Mouse (Mus musculus) gonadal fat pad, adult 2 months (tissue): ENCODE results near the gene Pole2. TPM values are rescaled to one million over a fixed set of nuclear protein-coding genes. Genes with fewer than 3 reads are reported as not detected.

Experiments
- DNase-seq: peaks from one replicate; pipeline ENCODE4 v3.0.0-alpha.2; 2012; ENCODE audit warnings: low read depth
- polyA plus RNA-seq: library from polyadenylated mRNA; depleted of rRNA; stranded (reverse); fragments of >200 nt; gene quantifications from 2 replicates; pipeline ENCODE4 v1.2.3, GENCODE M21; 2012; rRNA removed

Pole2 gene
- 2.6 and 3.3 TPM in 2 replicates for polyA plus RNA-seq

DNA sequence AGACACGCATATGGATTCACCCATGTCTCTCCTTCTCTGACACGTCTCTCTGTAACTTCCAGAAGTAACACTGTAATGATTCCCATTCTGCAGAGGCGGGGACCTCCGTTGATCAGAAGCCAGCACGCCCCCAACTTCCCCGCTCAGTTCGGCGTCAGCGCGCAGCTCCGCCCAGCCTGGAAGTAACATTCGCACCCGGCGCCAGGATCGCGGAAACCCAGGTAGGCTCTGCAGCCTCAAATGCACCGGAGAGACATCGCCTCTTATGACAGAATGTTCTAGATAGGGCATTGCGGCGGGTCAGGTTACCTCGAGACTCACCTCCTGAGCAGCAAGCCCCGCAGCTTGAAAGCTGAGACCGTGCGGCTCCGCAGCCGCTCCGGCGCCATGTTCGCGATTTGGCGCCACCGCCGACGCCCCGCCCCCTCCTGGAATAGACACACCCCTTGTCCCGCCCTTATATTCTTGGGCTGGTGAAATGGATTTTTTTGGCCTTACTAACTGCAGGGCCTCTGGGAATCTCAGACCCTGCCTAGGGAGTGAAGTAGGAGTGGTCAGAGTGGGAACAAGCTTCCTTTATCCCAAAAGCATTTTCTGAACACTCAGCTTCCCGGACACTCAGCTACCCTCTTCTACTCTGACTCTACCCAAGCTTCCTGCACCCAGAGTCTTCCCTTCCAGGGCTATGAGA is at the start of gene Pole2:
Pole2 (minus strand) TSS at position 420 of the 691 bp plus-strand sequence.
- peak; percentile 20 for DNase-seq

DNA sequence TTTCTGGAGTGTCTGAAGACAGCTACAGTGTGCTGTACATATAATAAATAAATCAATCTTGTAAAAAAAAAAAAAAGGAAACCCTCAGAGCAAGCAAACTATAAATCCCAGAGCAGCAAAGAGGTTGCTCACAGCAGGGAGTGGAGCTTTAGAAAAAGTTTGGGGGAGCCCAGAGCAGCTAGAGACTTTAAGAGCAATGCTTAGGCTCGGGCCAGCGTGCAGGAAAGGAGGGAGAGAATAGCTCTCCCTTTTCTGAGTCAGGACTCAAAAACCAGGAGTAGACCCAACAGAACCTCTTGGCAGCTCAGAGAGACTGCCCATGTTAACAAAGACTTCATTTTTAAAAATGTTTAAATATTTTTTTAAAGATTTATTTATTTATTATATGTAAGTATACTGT is 41.0 kb upstream of the Pole2 start:
- no peak for DNase-seq

DNA sequence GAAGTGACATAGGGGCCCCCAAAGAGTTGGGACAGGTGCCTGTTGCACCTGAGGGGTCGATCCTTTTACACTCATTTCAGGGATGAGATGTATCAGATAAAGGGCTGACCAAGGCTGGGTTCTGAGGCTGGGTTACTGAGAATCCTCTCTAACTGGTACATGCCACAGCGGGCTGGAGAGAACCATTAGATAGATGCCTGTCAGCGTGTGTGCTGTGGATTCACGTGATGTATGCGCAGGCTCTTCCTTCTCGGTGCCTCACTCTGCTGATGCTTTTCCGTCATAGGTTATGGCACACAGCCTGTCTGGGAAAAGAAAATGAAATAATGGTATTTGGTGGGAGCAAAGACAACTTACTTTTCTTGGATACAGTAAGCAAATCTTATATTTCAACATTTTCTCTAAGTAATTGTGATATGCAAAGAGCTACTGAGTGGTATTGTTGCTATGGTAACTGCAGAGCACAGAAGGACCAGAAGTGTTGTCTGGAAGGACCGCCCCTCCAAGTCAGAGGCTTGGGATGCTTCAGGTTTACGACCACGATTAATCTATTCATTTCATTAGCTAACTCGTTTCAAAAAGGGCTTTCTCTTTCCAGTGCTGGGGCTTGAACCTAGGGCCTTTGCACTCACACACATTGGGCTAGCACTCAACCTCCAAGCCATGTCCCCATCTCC is 40.1 kb upstream of the Pole2 start:
- no peak for DNase-seq

DNA sequence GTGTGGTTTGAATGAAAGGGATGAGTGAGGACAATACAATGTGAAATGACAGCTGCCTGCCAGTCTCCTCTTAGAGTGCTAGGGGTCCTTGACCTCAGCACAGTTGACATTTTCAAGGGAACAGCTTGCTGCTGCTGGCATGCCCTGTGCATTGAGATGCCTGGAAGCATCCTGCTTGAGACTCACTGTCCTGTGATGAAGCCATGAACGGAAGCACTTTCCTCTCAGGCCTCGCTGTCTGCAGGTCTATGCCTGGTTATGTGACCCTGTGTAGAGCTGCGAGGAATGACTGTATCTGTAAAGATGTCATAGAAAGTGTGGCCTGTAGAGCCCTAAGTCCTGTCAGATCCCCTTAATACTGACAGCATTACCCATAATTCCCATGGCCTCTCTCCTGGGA is 37.0 kb upstream of the Pole2 start:
- no peak for DNase-seq

DNA sequence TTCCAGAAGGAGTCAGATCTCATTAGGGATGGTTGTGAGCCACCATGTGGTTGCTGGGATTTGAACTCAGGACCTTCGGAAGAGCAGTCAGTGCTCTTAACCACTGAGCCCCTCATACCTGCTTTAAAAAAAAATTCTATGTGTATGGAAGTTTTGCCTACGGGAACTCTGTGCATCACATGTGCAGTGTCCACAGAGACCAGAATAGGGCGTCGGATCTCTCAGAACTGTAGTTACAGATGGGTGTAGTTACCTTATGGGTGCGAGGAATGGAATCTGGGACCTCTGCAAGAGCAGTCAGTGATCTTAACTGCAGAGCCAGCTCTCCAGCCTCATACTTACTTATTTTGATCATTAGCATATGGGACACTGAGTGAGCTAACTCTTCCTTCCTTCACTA is 34.3 kb upstream of the Pole2 start:
- no peak for DNase-seq

DNA sequence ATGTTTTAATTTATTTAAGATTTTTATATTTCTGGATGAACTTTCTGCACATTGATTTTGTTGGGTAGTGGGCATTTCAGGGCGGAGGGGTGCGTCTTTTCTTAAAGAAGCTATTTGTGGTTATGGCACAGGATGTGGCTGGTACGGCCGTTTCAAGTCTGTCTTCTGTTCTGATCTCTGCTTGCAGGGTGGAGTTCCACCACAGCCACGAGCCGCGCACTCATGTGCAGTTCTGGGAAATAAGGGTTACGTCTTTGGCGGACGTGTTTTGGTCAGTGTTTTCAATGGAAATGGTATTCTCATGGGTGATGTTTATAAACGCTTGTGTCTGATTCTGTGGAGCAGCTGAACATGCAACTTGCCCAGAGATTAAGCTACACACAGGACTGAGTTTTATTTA is 29.8 kb upstream of the Pole2 start:
- DNase-seq, result no peak

DNA sequence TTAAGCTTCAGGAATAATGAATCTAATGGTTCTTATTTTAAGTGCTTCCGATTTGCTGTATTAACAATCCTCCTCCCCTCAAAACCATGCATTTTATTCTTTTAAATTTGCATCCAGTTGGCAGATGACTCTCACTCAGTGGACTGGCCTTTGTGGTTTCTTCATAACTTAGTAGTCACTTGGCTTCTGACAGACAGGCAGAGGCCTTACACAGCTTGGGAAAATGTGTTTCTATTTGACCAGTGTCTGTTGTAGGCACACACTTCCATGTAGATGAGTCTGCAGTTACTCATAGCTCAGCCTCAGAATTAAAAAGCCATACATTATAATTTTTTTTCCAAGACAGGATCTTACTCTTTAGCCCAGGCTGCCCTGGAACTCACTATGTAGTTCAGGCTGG is 25.8 kb upstream of the Pole2 start:
- no peak for DNase-seq

DNA sequence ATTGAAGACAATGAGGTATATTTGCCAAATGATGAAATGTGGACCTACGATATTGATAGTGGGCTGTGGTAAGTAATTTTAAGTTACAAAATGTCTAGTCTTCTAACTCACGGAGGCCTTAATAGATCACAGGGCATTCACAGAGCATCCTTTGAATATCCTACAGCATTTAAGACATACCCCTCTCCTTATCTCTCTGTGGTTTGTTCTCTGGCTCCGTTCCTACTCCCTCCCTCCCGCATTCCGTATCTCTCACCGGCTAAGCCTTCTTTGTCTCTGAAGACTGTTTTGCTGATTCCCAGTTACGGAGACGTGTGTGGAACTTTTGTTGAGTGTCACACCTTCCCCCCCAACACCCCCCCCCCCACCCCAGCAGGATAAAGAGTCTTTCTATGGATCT is 22.8 kb upstream of the Pole2 start:
- no peak for DNase-seq

DNA sequence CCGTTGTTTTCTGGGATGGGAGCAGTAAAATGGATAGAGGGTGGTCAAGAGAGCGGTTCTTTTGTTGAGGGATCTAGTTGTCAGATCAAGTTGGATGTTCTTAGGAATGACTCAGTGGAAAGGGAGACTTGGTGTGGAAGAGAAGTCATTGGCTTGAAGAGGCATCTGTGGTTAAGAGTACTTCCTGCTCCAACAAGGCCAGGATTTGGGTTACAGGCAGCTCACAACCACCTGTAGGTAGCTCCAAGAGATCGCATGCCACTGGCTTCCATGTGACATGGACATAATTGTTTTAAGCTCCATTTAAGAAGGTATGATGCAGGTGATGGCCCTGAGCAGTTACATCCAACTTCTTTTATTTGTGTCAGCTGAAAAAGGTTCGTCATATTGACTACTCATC is 21.8 kb upstream of the Pole2 start:
- no peak for DNase-seq

DNA sequence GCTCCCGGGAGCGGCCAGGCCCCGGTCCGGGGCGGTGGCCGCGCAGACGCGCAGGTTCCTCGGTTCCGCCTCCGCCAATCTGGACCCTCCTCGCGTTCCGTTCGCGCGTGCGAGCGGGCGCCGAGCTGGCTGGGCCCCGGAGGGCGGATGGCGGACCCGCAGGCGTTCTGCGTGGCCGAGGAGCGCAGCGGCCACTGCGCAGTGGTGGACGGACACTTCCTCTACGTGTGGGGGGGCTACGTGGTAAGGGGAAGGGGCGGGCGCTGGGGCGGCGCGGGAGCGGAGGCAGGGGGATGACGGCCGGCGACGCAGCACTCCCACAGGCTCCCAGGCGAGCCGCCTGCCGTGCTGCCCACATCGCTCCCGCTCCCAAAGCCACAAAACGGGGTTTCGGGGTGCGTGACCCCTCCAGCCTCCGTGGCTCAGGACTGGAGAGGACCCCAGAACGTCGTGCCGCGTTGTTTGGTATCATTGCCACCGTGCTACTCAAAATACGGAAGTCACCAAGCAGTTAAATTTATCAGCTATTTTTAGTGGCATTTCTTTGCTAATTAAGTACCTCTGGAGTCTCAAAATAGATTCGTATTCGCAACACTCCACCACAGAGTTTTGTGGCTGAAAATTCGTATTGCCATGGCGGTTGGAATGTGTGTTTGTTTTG is 13.9 kb upstream of the Pole2 start:
- no peak for DNase-seq

DNA sequence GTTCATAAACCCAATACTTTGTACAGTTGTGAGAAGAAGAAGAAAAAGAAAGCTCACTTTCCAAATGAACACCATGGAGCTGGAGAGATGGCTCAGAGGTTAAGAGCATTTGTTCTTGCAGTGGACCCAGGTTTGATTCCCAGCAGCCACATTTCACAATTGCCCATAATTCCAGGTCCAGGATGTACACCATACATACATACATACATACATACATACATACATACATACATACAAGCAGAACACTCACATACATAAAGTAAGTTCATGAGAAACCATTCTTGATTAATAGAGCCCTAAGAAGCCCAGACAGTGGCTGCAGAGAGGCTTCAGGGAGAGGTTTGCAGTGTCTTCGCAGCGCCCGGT is 13.4 kb upstream of the Pole2 start:
- DNase-seq, result no peak

DNA sequence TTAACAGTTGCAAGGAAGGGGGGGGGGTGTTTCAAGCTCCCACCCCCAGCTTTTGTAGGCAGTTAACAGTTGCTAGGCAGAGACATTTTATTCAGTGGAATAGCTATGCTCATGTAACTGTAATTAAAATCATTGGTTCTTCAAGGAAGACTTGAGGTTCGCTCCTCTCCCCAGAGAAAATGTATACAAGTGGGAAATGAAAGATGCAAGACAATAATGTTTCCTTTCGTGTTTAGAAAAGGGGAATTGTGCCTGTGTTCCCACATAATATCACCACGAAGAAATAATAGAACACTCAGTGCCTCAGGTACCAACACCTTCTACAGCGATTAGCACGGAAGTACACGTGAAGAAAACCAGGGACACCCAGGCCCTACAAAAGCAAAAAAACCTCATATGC is 12.9 kb upstream of the Pole2 start, which contains the start of gene Klhdc1:
Klhdc1 (plus strand) TSS at position 301 of the 400 bp plus-strand sequence.
- DNase-seq, result no peak

DNA sequence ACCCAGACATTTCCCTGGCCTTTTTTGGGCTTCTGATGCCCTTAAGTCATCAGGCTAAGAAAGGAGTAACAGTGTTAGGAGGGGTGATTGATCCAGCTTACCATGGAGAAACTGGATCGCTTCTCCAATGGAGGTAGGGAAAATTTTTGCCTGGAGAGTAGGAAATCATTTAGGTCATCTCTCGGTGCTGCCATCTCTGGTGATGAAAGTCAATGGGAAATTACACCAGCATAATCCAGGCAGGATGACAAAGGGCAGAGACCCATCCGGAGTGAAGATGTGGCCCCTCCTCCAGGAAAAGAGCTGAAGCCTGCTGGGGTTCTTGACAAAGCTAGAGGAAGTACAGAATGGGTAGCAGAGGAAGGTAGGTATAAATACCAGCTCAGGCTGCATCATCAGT is 10.3 kb upstream of the Pole2 start:
- no peak for DNase-seq

DNA sequence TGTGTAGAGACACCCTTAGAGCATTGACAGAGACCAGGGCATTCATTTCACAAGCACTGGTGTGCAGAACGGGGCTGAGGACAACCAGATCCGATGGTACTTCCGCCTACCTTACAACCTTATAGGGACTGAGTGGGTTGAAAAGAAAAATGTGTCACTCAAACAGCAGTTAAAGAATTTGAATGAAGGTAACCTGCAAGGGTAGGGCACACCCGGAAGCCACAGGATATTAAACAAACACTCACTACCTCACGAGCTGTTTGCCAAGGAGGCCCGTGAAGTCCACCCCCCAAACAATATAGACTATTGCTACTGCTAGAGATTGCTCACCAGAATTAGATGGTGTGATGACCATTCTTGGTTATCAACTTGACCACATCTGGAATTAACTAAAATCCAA is 7.8 kb upstream of the Pole2 start:
- no peak for DNase-seq

DNA sequence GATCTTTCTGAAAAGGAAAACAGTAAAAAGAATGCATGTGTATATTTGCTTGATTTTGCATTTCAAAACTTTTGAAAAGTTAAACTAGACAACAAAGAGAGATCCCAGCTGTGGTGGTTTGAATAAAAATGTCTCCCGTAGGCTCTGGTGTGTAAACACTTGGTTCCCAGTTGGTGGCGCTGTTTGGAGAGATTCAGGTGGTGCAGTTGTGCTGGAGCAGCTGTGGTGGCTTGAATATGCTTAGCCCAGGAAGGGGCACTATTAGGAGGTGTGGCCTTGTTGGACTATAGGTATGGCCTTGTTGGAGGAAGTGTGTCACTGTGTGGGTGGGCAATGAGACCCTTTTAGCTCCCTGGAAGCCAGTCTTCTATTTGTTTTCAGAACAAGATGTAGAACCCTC is 1.3 kb upstream of the Pole2 start:
- no peak for DNase-seq

DNA sequence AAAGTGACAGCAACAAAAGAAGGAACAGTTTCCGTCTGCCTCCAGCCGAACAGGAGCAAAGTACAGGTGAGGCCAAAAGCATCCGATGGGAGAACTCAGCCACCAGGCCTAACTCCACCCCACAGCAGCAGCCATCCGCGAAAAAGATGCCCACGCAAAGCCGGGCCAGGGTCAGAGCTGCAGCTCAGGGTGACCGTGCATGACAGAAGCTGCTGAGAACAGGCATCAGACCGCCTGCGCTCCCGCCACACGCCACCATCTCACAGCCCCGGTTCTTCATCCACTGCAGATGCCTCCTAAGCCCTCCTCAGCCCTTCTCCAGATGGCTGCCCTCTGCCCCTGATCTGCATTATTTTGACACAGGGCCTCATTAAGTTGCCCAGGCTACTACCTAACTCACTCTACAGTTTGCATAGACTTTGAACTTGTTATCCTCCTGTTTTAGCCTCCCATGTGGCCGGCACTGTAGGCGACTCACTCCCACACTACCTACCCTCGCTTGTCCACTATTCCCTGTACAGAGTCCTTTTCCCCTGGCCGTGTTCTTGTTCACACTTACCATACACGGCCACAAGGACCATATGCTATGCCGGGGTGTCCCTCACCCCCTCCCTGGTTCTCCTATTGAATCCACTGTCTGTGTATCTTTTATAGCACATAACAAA is 7.2 kb downstream of the Pole2 start:
- DNase-seq, result no peak

DNA sequence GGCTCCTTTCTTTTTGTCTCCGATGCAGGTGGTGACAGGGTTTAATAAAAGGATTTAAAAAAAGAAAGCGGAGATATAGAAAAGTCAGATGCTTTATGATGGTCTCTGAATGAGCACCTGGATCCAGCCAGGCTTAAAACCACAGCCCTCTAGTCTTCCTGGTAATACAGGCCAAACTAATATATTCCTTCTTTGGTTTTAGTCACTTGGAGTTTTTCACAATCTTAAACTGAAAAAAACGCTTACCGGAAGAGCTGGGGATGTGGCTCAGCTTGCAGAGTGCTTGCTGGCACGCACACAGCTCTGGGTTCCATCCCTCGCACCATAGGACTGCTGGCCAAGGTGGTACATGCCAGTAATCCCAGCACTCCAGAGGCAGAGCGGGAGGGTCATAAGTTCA is 11.4 kb downstream of the Pole2 start:
- DNase-seq, result no peak

DNA sequence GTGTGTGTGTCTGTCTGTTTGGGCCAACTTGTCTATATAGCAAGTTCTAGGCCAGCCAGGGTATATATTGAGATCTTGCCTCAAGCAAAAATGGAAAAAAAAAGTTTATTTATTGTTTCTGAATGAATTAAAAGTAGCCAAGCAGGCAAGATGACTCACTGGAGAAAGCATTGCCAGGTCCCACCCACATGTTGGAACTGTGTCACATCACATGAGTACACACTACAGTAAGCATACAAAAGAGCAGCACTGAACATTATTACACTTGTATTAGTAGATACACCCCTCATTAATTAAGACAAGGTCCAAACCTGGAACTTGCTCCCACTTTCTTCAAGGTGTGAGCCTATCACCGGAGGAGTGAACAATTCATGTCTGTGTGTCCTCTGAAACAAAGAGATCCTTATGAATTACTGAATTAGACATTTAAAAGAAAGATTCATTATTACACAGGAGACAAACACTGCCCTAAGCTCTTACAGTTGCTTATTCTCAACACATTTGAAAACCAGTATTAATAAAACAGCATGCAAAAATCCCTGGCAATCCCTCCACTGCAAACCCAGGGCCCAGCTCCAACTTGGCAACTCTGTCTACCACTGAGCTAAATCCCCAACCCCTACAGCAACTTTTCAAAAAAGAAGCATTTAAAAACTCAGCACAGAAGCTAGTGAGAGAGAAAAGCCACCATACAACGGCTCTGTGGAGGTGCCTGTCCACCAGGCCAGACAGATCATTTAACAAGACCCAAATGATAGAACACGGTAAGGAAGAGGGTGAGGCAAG is 12.8 kb downstream of the Pole2 start:
- peak; percentile 82 for DNase-seq

DNA sequence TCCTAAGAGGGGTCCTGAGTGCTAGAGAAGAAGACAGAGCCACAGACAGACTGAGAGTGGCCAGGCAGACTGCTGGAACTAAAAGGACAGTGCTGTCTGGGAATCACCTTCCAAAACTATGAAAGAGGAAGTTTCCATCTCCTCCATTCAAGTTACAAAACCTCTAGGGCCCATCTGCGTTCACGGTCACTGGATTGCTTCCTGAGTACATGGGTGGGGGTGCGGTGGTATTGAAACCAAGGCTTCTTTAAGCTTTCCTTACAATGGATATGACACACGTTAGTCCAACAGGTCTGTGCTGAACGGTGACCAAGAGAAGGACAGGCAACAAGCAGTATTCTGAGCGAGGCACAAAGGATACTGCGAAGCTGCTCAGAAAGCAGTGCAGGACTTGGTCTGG is 13.6 kb downstream of the Pole2 start:
- DNase-seq, result no peak

DNA sequence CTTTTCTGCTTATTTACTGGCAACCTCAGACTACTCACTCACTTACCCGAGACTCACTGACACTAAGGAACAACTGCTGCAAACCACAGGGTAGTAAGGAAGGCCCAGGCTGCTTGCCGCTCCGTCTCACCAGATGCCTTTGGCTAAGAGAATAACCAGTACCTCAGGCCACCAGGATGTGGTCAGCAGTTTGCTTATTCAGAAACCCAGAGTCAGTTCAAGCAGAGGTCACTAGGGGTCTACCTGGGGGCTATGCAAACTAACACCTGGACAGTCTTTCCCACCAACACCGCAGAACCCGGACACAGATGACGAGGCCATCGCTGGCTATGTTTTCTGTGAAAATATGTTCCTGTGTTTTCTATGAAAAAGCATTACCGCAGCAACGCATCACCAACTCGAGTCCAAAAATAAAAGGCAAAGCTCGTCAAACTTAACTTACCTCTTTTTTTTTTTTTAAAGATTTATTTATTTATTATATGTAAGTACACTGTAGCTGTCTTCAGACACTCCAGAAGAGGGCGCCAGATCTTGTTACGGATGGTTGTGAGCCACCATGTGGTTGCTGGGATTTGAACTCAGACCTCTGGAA is 14.7 kb downstream of the Pole2 start:
- no peak for DNase-seq

DNA sequence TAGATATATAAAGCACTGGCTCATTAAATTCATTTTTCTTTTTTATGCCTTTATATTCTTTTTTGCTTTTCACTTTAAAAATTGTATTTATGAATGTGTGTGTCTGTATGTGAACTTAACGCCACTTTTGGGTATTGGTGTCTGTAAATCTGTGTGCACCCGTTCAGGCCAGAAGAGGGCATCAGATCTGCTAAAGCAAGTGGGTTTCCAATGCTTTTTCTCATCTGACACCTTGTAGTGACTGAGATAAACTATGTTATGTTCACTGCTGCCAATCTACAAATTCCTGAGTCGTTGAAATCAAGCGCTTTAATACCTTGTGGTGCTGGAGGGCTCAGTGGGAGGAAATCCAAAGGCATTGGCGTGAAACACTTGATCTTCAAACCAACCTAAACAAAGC is 16.9 kb downstream of the Pole2 start:
- no peak for DNase-seq
